Mouse (Mus musculus): ENCODE measurements around the gene Mafb. TPM values are rescaled to one million over a fixed set of nuclear protein-coding genes. Genes with fewer than 3 reads are reported as not detected.

The Mafb gene
- polyA plus RNA-seq, 1 experiment from 2014 or later = 3.4 TPM

DNA sequence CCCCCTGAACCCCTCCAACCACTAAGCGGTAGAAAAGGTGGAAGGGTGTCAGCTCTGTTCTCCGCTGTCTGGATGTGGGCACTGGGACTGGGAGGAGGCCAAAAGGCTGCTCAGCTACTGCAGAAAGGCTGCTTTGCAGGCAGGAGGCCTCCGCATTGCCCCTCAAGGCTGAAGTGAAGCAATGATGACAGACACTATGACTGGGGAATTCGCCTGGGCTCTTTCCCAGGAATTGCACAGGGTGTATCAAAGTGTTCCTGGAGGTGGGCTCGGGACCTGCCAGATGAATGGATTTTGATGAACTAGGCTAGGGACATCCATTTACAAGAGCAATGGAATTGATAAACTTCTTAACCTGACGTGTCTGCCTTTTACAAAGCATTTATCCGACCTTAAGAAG is 27.9 kb upstream of the Mafb start:
- H3K36me3 ChIP-seq (ENCODE audit: insufficient read depth) = no peaks in the 10 kb centered on the region
- 71% methylated on average over 7 of the region's 7 CpGs for WGBS
- DNase-seq (no peak), ATAC-seq (ENCODE audit: insufficient read depth) (no peak)
- TF ChIP-seq CTCF (IDR thresholded peaks at IDR 0.05; ENCODE audit: low read depth) = no peak
- H3K4me2 ChIP-seq = no peak overlapping the region
- no peak overlapping the region for H3K27ac ChIP-seq (ENCODE audit: low read depth)
- no peak overlapping the region for H3K4me3 ChIP-seq (ENCODE audit: low read depth, low read length)
- no peaks in the 10 kb centered on the region for H3K4me1 ChIP-seq (ENCODE audit: insufficient read depth)
- H3K27me3 ChIP-seq (ENCODE audit: insufficient read depth, low read length) = no peaks in the 10 kb centered on the region
- no peak overlapping the region for H3K9ac ChIP-seq
- H3K9me3 ChIP-seq (ENCODE audit: low read depth, low read length) = no peaks in the 10 kb centered on the region

DNA sequence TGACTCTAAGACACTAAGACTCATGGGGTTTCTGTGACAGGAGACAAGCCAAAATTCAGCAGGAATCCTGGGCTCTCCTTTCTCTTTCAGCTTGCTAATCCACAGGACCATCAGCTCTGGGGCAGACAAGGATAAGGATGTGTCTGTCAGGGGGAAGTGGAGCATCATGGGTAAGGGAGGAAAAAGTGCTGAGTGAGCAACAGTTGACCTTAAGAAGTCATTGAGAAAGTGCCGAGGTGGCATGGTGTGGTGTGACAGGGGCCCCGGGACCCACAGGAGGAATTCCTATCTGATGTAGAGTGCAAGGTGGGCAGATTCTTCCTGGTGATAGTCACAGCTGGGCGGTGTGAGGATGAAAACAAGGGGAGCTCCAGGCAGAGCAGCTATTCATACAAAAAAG is 25.8 kb upstream of the Mafb start:
- DNase-seq = no peak
- WGBS = 59% methylated on average over 3 of the region's 3 CpGs
- no peak for ATAC-seq (ENCODE audit: insufficient read depth)
- no peak for TF ChIP-seq CTCF (IDR thresholded peaks at IDR 0.05; ENCODE audit: low read depth)
- Histone ChIP-seq H3K4me3 (ENCODE audit: low read depth, low read length) (no peak overlapping the region), H3K36me3 (ENCODE audit: insufficient read depth) (no peaks in the 10 kb centered on the region), H3K9ac (no peak overlapping the region), H3K9me3 (ENCODE audit: low read depth, low read length) (no peaks in the 10 kb centered on the region), H3K27ac (ENCODE audit: low read depth) (no peak overlapping the region), H3K4me1 (ENCODE audit: insufficient read depth) (no peaks in the 10 kb centered on the region), H3K4me2 (no peak overlapping the region), H3K27me3 (ENCODE audit: insufficient read depth, low read length) (no peaks in the 10 kb centered on the region)

DNA sequence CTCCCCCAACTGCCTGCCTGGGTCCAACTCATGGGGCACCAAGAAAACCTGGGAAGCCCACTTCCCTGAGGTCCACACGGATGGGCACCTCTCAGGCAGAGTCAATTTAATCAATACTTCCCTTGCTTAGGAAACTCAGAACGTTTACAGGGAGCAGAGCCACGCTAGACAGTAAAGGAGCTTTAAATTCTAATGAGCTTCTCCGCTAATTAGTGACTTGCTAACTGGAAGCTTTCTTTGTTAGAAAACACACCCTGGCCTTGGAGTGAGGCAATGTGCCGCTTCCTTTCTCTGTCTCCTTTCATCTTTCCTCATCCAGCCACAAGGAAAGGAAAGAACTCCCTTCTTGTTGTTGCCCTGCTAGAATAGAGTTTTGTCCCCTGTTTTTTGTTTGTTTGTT is 21.7 kb upstream of the Mafb start:
- 41% methylated on average over 5 of the region's 5 CpGs for WGBS

DNA sequence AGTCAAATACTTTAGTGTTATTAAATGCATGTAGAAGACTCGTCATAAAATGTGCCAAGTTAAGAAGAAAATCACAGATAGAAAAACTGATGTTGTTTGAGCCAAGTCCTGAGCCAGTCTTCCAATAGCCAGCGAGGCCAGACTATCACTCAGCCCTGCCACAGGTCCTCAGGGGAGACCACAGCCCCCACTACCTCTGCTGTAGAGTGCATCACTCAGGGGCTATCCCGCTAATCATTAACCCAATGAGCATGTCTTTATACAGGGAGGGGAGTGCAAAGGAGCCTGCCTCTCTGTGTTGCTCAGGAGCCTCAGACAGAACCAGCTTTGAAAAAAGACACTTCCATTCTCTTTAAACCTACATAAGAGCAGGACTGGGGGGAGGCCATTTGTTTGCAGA is 16.6 kb upstream of the Mafb start:
- no peak for ATAC-seq (ENCODE audit: insufficient read depth)
- no peak overlapping the region for H3K4me2 ChIP-seq
- no peak for TF ChIP-seq CTCF (IDR thresholded peaks at IDR 0.05; ENCODE audit: low read depth)
- no peak overlapping the region for H3K9ac ChIP-seq
- no peak overlapping the region for H3K4me3 ChIP-seq (ENCODE audit: low read depth, low read length)
- no peak for DNase-seq
- H3K9me3 ChIP-seq (ENCODE audit: low read depth, low read length) = no peaks in the 10 kb centered on the region
- WGBS = 37% methylated on average over 3 of the region's 3 CpGs
- H3K4me1 ChIP-seq (ENCODE audit: insufficient read depth) = no peaks in the 10 kb centered on the region
- no peaks in the 10 kb centered on the region for H3K36me3 ChIP-seq (ENCODE audit: insufficient read depth)
- no peaks in the 10 kb centered on the region for H3K27me3 ChIP-seq (ENCODE audit: insufficient read depth, low read length)
- no peak overlapping the region for H3K27ac ChIP-seq (ENCODE audit: low read depth)

More for the DNA sequence above, 21.7 kb upstream of the Mafb start:
- Histone ChIP-seq H3K9me3 (ENCODE audit: low read depth, low read length) (no peaks in the 10 kb centered on the region), H3K27me3 (ENCODE audit: insufficient read depth, low read length) (no peaks in the 10 kb centered on the region), H3K36me3 (ENCODE audit: insufficient read depth) (no peaks in the 10 kb centered on the region), H3K9ac (no peak overlapping the region), H3K4me2 (no peak overlapping the region), H3K4me1 (ENCODE audit: insufficient read depth) (no peaks in the 10 kb centered on the region), H3K4me3 (ENCODE audit: low read depth, low read length) (no peak overlapping the region), H3K27ac (ENCODE audit: low read depth) (no peak overlapping the region)
- no peak for ATAC-seq (ENCODE audit: insufficient read depth)
- DNase-seq = no peak
- no peak for TF ChIP-seq CTCF (IDR thresholded peaks at IDR 0.05; ENCODE audit: low read depth)

DNA sequence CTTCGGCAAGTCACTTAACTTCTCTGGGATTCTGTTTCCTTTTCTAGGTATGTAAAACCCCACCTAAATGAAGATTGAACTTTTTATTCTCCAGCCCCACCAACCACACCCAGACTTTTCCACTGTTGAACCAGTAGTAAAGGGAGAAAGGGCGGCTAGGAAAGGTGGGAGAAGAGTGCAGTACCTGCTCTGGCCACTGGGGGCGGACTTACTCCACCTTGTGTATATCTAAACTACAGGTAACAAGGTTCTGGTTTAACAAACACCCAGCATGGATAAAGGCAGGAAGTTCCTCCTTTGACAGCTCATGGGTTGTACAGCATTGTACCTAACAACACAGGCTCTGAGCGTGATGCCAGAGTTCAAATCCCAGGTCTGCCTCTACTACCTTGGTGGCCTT is 11.4 kb upstream of the Mafb start:
- Histone ChIP-seq H3K27ac (ENCODE audit: low read depth) (no peak overlapping the region), H3K4me3 (ENCODE audit: low read depth, low read length) (no peak overlapping the region), H3K27me3 (ENCODE audit: insufficient read depth, low read length) (peaks cover 9% of the 10 kb centered on the region; the same call in 1 of the 2 replicates), H3K9me3 (ENCODE audit: low read depth, low read length) (no peaks in the 10 kb centered on the region), H3K4me2 (no peak overlapping the region), H3K9ac (no peak overlapping the region), H3K36me3 (ENCODE audit: insufficient read depth) (no peaks in the 10 kb centered on the region), H3K4me1 (ENCODE audit: insufficient read depth) (no peaks in the 10 kb centered on the region)
- ATAC-seq (ENCODE audit: insufficient read depth) (no peak), DNase-seq (peak; percentile 62)
- 41% methylated on average over 4 of the region's 4 CpGs for WGBS
- peak; percentile 91 for TF ChIP-seq CTCF (IDR thresholded peaks at IDR 0.05; ENCODE audit: low read depth)

DNA sequence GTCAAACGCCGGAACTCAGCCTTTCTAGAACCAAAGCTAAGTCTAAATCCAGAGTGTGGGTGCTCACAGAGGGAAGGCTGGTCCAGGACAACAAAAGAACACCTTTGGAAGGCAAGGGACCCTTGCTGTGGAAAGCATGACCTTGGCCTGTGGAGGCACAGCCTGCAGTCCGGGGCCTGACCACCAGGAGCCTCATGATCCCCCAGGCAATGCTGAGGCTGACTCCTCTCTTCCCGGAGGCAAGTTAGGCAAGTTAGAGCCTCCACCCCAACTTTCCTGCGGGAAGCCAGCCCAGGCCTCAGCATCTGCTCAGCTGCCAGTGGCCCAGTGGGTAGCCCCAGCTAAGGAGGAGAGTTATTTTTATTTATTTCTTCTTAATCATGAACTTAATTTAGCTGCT is 9.4 kb upstream of the Mafb start:
- WGBS = 40% methylated on average over 5 of the region's 5 CpGs
- Histone ChIP-seq H3K9ac (no peak overlapping the region), H3K4me3 (ENCODE audit: low read depth, low read length) (no peak overlapping the region)

DNA sequence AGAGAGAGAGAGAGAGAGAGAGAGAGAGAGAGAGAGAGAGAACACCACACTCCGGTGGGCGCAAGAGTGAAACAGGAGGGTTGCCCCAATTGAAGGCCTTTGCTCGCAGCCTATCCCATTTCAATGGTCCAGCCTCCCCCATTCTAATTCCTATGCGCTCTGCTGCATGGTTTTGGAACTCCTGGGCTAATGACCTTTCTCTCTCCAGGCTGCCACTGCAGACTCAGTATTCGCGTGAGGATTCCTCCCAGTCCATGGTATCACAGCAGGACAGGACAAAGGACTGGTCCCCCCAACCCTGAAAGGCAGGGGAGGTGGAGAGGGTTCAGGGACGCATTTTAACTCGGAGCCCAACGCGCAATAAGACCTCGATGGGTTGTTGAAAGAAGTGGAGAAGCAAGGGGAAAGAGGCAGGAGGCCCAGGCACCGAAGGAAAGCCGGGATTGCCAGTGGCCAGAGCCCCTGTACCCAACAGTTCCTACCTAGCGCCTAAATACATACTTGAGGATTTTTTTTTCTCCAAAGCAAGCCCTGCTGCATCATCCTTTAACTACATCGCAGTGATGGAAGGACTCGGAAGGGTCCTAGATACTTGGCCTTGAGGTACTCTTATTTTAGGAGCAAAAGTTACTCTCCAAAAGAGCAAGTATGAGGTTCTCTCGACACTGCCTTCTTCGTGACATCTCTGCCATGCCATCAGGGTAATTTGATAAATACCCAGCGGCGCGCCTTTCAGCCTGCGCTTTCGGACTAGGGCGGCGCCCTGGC is 3.0 kb upstream of the Mafb start:
- peak overlapping the region; percentile 33; the same call in 1 of the 2 replicates for H3K4me3 ChIP-seq (ENCODE audit: low read depth, low read length)
- TF ChIP-seq CTCF (IDR thresholded peaks at IDR 0.05; ENCODE audit: low read depth) = no peak
- 4% methylated on average over 25 of the region's 25 CpGs for WGBS

More for the DNA sequence above, 9.4 kb upstream of the Mafb start:
- no peak for ATAC-seq (ENCODE audit: insufficient read depth)
- no peak for DNase-seq
- Histone ChIP-seq H3K27me3 (ENCODE audit: insufficient read depth, low read length) (peaks cover 29% of the 10 kb centered on the region), H3K4me1 (ENCODE audit: insufficient read depth) (no peaks in the 10 kb centered on the region), H3K4me2 (no peak overlapping the region), H3K9me3 (ENCODE audit: low read depth, low read length) (no peaks in the 10 kb centered on the region), H3K36me3 (ENCODE audit: insufficient read depth) (no peaks in the 10 kb centered on the region), H3K27ac (ENCODE audit: low read depth) (no peak overlapping the region)
- peak; percentile 31 for TF ChIP-seq CTCF (IDR thresholded peaks at IDR 0.05; ENCODE audit: low read depth)

More for the DNA sequence above, 3.0 kb upstream of the Mafb start:
- Histone ChIP-seq H3K9me3 (ENCODE audit: low read depth, low read length) (no peaks in the 10 kb centered on the region), H3K27me3 (ENCODE audit: insufficient read depth, low read length) (peaks cover 70% of the 10 kb centered on the region), H3K9ac (no peak overlapping the region), H3K4me1 (ENCODE audit: insufficient read depth) (peaks cover 6% of the 10 kb centered on the region; the same call in 1 of the 2 replicates), H3K4me2 (peak overlapping the region; percentile 94), H3K36me3 (ENCODE audit: insufficient read depth) (no peaks in the 10 kb centered on the region), H3K27ac (ENCODE audit: low read depth) (no peak overlapping the region)
- DNase-seq = no peak
- no peak for ATAC-seq (ENCODE audit: insufficient read depth)
